Mouse (Mus musculus) embryonic facial prominence, embryonic 12.5 days (tissue): ENCODE data around the gene Arid5a. TPM values are rescaled to one million over a fixed set of nuclear protein-coding genes. Genes with fewer than 3 reads are reported as not detected.

Experiments
- ATAC-seq: fragments of 200-750 bp; cut with Nextera tagmentation; 2 replicates; pipeline ENCODE4 v1.8.0; 2017; ENCODE audit not compliant: insufficient number of reproducible peaks, insufficient read depth, low FRiP score, low TSS enrichment
- H3K27ac ChIP-seq: fragments of 300-500 bp; sonication (generic); 2 replicates; pipeline ENCODE4 v1.5.1; 2016; ENCODE audit warnings: mild to moderate bottlenecking
- H3K27me3 ChIP-seq: fragments of 300-500 bp; sonication (generic); 2 replicates; pipeline ENCODE4 v1.6.1; 2016; ENCODE audit warnings: mild to moderate bottlenecking, moderate library complexity
- H3K36me3 ChIP-seq: fragments of 300-500 bp; sonication (generic); 2 replicates; pipeline ENCODE4 v1.6.1; 2016; ENCODE audit warnings: mild to moderate bottlenecking
- H3K4me1 ChIP-seq: fragments of 300-500 bp; sonication (generic); 2 replicates; pipeline ENCODE4 v1.6.1; 2016
- H3K4me2 ChIP-seq: fragments of 300-500 bp; sonication (generic); replicated peaks from 2 replicates; pipeline ENCODE4 v1.6.1; 2016; ENCODE audit warnings: mild to moderate bottlenecking, moderate library complexity
- H3K4me3 ChIP-seq: fragments of 300-500 bp; sonication (generic); 2 replicates; pipeline ENCODE4 v1.5.1; 2016; ENCODE audit warnings: mild to moderate bottlenecking
- H3K9ac ChIP-seq: fragments of 300-500 bp; sonication (generic); 2 replicates; pipeline ENCODE4 v1.6.1; 2016; ENCODE audit warnings: mild to moderate bottlenecking, moderate library complexity
- H3K9me3 ChIP-seq: fragments of 300-500 bp; sonication (generic); 2 replicates; pipeline ENCODE4 v1.6.1; 2016; ENCODE audit warnings: mild to moderate bottlenecking, moderate library complexity
- WGBS: fragments of 180-500 bp; shearing (Covaris S2); methylation state at CpG from one replicate; pipeline ENCODE4 v1.1.7; 2016; 5-methylcytosine and 5-hydroxymethylcytosine counted together
- polyA plus RNA-seq: library from polyadenylated mRNA; unstranded; fragments of >200 nt; fragmentation: Nextera tagmentation; extraction: Ambion mirVana; gene quantifications from 2 replicates; pipeline ENCODE4 v1.2.1, GENCODE M21; 2016

Arid5a gene
- polyA plus RNA-seq, 1 experiment from 2014 or later: 5.1 TPM

DNA sequence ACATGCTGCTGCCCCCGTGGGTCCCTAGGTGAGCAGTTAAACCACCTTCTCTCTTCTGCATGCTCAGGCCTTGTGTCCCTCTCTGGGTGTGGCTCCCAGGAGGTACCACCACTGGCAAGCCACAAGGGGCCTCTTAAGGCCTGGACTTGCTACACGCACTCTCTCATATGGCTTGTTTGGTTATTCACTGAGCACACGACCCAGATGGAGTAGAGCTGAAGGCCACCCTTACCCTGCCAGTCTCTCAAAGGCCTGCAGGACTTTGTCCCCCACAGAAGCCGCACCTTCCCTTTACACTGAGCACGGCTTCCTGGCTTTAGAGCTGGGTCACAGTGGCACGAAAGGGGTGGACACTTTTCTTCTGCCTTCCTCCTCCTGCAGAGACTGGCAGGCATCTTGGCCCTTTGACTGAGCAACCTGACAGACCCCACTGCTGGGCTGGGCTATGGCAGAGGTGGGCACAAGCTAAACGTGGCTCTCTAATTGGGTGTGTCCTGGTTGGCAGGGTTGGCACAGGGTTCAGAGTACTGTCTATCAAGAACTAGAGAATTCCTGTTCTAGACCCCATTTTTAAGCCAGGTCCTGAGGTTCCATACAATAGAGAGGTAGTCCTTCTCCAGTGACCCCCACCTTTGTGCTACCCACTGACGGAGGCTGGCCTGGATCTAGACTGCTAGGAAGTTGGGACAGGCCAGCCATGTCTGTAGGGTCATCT is 35.9 kb upstream of the Arid5a start:
- no peak for ATAC-seq
- H3K27me3 ChIP-seq: peaks cover 28% of the 10 kb centered on the region
- 77% methylated on average over 8 of the region's 8 CpGs for WGBS
- H3K4me1 ChIP-seq: no peaks in the 10 kb centered on the region; the same call in 1 of the 2 replicates
- H3K9ac ChIP-seq: no peak overlapping the region
- H3K4me3 ChIP-seq: no peak overlapping the region
- no peak overlapping the region for H3K4me2 ChIP-seq
- no peaks in the 10 kb centered on the region for H3K9me3 ChIP-seq
- no peak overlapping the region for H3K27ac ChIP-seq
- H3K36me3 ChIP-seq: no peaks in the 10 kb centered on the region

DNA sequence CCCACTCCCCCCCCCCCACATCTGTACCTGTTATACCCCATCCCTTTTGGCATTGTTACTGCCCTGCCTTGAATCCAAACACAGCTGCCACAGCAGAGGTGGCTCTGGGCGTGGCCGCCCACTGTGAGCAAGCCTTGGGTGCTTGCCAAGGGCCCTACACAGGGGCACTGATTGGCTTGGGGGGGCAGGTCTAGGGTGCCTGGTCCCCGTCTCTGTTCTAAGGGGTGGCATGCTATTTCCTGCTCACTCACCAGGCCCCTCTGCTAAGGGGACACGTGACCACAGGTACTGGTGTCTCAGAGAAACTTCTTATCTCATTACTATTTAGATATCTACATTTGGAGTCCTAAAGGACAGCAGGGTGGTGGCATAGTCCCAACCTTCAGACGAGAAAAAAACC is 35.0 kb upstream of the Arid5a start:
- Histone ChIP-seq H3K4me1 (no peaks in the 10 kb centered on the region; the same call in 1 of the 2 replicates), H3K9me3 (no peaks in the 10 kb centered on the region), H3K36me3 (no peaks in the 10 kb centered on the region), H3K27ac (no peak overlapping the region), H3K4me2 (no peak overlapping the region), H3K27me3 (peaks cover 25% of the 10 kb centered on the region), H3K9ac (no peak overlapping the region), H3K4me3 (no peak overlapping the region)
- 82% methylated on average over 5 of the region's 5 CpGs for WGBS
- ATAC-seq: no peak

DNA sequence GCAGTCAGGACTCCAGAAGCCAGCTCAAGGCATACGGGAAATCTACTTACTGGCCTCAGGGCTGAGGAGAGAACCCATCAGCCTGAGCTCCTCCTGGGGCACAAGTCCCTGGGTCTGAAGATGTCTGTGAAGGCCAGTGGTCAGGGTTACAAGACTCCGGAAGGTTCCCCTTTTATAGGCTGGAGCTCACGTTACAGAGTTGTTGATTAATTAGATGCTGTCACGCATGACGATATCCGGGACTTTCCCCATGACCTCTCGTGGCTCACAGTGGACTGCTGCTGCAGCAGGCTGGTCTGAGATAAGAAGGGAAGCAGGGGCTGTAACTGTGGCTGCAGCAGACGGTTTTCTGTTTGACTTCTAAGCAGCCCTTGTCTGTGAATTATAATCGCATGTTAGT is 34.2 kb upstream of the Arid5a start:
- 28% methylated on average over 9 of the region's 9 CpGs for WGBS
- H3K4me1 ChIP-seq: no peaks in the 10 kb centered on the region; the same call in 1 of the 2 replicates
- H3K27ac ChIP-seq: no peak overlapping the region
- H3K4me2 ChIP-seq: no peak overlapping the region
- no peaks in the 10 kb centered on the region for H3K9me3 ChIP-seq
- no peak for ATAC-seq
- no peak overlapping the region for H3K9ac ChIP-seq
- no peak overlapping the region for H3K4me3 ChIP-seq
- no peaks in the 10 kb centered on the region for H3K36me3 ChIP-seq
- H3K27me3 ChIP-seq: peaks cover 24% of the 10 kb centered on the region

DNA sequence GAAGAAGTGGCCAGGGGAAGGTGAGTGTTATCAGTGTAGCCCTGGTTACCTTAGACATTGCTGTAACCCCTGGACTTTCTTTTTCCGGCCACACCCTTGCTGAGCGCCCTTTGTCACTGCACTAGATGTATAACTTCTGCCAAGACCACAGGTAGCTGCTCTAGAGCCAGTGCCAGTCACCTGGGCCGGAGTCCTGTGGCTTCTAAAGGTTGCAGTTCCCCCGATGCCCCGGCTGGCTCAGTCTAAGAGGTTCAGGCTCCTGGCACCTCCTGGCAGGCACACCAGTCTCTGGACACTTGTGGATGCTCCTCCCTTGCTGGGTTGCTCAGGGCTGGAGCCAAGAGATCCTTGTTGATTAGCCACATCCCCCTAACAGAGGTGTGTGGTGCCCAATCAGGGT is 33.1 kb upstream of the Arid5a start, which contains the start of gene Neurl3:
Gene Neurl3 (minus strand): TSS at position 225 of the 400 bp plus-strand sequence.
- Histone ChIP-seq H3K27me3 (peaks cover 15% of the 10 kb centered on the region), H3K4me3 (no peak within 1 kb of the TSS), H3K36me3 (no peaks in the 10 kb centered on the region), H3K27ac (no peak within 1 kb of the TSS), H3K4me2 (no peak within 1 kb of the TSS), H3K9ac (no peak within 1 kb of the TSS), H3K4me1 (no peaks in the 10 kb centered on the region), H3K9me3 (no peaks in the 10 kb centered on the region)
- WGBS: 87% methylated on average over 5 of the region's 5 CpGs
- no peak for ATAC-seq

DNA sequence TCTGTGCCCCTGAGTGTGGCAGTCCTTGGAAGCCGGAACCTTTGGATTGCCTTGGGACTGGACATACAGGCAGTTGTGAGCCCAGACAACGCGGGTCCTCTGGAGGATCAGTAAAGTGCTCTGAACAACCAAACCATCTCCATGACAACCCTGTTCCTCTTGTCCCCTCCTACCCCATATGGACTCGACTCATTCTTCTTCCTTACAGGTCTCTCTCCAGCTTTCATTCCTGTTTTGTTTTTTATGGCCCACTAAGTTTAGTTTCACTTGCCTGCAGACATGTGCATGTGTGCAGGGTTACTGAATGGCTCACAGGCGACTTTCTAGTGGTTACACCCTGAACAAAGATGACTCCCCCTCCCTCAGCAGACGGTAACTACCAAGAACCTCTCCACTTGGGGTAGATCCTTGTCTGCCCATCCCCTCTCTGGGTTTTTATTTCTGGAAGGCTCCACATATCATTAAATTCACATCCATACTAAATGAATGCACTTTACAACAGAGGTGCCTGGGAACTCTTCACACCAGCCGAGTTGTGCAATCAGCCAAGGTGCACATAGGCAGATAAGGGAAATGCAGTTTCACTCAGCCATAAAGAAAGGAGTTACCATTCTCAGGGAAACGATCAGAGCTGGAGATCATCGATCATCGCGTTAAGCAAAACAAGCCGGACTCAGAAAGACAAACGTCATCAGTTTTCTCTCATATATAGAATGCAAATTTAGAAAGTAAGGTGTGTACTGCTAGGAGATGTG is 31.7 kb upstream of the Arid5a start:
- Histone ChIP-seq H3K27me3 (peaks cover 5% of the 10 kb centered on the region; the same call in 1 of the 2 replicates), H3K27ac (no peak overlapping the region), H3K36me3 (no peaks in the 10 kb centered on the region), H3K9ac (no peak overlapping the region), H3K4me1 (no peaks in the 10 kb centered on the region), H3K9me3 (no peaks in the 10 kb centered on the region), H3K4me3 (no peak overlapping the region), H3K4me2 (no peak overlapping the region)
- WGBS: 80% methylated on average over 13 of the region's 13 CpGs
- ATAC-seq: no peak

DNA sequence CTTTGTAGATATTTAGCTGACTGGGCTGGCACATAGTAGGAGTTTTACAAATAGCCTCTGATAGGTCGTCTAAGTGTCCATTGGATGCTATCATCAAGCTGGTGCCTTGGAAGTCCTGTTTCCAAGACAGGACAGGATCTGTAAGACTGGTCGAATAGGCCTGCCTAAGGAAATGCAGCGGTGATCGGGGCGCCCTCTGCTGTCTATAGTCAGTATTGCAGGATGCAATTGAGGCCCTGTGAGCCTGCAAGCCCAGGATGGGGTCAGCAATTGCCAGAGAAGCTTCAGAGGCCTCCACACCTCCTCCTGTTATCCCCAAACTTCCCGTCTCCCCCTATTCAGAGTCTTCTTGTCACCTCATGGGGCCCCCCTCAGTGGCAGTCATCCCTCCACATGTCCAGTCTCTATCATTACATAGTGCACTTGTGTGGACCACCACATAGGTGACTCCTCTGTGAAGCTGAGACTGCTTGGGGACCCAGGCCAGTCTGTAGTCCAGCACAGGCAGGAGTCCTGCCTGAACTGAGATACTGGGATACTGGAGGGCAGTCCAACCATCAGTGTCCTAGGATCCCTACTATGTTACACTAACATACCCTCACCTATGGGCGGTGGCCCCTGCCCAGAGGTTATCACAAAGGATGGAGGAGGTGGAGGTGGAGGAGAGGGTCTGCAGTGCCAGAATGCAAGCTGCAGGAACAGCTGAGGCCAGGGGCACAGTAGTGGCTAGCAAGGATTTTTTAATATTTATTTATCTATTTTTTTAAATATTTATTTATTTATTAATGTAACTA is 30.1 kb upstream of the Arid5a start:
- Histone ChIP-seq H3K27ac (no peak overlapping the region), H3K4me3 (no peak overlapping the region), H3K36me3 (no peaks in the 10 kb centered on the region), H3K4me2 (no peak overlapping the region), H3K27me3 (no peaks in the 10 kb centered on the region), H3K9ac (no peak overlapping the region), H3K9me3 (no peaks in the 10 kb centered on the region), H3K4me1 (no peaks in the 10 kb centered on the region)
- ATAC-seq: no peak
- 17% methylated on average over 7 of the region's 7 CpGs for WGBS

DNA sequence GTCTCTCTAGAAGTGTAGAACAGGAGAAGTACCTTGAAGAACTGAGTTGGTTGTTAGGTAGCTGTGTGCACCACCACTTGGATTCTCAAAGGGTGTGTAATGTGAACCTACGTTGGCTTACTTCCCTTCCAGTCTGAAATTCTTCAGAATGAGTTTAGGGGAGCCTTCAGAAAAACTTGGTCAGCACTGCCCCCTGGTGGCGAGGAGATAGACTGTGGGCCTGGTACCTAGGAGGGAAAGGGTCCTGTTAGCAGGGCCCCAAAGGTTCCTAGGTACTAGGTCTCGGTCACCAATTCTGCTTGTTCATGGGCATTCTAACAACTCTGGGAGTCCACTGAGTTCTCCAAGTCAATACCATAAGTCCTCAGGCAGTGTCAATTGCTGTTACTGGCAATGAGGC is 28.3 kb upstream of the Arid5a start:
- Histone ChIP-seq H3K9me3 (no peaks in the 10 kb centered on the region), H3K4me2 (no peak overlapping the region), H3K27ac (no peak overlapping the region), H3K4me3 (no peak overlapping the region), H3K9ac (no peak overlapping the region), H3K27me3 (no peaks in the 10 kb centered on the region), H3K36me3 (no peaks in the 10 kb centered on the region), H3K4me1 (no peaks in the 10 kb centered on the region)
- WGBS: 17% methylated on average over 3 of the region's 3 CpGs
- no peak for ATAC-seq

DNA sequence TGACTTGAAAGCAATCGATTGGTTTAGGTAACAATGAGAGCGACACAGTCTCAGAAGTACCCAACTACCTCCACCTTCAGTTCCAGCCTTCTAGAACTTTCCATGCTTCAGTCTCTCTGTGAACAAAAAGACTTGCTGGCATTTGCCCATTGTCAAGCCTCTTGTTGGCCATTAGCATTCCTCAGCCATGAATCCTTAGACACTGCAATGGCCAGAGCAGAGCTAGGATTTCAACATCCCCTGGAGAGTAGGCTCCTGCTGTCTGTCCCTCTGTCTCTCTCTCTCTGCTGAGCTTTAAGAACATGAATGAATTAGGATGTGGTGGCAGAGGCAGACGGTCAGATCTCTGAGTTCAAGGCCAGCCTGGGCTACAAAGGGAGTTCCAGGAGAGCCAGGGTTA is 26.6 kb upstream of the Arid5a start:
- WGBS: 92% methylated on average over 3 of the region's 3 CpGs
- H3K27me3 ChIP-seq: no peaks in the 10 kb centered on the region

DNA sequence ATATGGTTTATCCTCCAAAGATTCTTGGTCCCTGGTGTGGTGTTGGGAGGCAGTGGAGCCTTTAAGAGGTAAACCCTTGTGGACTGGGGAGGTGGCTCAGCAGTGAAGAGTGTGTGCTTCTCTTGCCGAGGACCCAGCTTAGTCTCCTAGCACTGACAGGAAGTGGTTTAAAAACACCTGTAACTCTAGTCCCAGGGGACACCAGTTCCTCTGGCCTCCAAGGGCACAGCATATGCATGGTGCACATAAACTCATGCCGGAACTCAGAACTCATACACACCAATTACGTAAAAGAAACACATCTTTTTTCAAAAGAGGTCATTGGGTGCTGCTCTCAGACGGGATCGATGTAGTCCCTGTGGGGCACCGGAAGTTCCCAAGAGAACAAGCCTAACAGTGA is 25.7 kb upstream of the Arid5a start:
- 87% methylated on average over 6 of the region's 6 CpGs for WGBS

More for the DNA sequence above, 26.6 kb upstream of the Arid5a start:
- Histone ChIP-seq H3K4me3 (no peak overlapping the region), H3K9ac (no peak overlapping the region), H3K36me3 (no peaks in the 10 kb centered on the region), H3K4me2 (no peak overlapping the region), H3K9me3 (no peaks in the 10 kb centered on the region), H3K27ac (no peak overlapping the region), H3K4me1 (no peaks in the 10 kb centered on the region)
- no peak for ATAC-seq

DNA sequence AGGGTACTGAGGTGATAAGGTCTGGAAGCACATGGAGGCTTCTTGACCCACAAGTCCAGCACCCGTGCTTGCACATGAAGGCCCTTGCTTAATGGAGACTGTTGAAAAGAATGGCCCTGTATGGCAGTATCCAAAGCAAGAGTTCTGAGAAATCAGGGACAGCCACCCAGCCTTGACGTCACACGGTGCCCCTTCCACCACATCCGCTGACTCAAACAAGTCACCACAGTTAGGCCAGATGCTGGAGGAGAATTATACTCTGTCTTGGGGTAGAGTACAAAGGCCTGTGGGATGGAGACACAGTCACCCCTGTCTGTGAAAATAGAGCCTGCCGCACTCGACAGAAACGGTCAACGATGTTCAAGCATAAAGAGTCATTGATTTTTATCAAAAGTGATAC is 14.1 kb upstream of the Arid5a start:
- Histone ChIP-seq H3K36me3 (no peaks in the 10 kb centered on the region), H3K27me3 (peaks cover 13% of the 10 kb centered on the region), H3K4me3 (no peak overlapping the region), H3K27ac (no peak overlapping the region), H3K4me2 (no peak overlapping the region), H3K4me1 (no peaks in the 10 kb centered on the region), H3K9me3 (no peaks in the 10 kb centered on the region), H3K9ac (no peak overlapping the region)
- ATAC-seq: no peak
- WGBS: 91% methylated on average over 8 of the region's 8 CpGs

More for the DNA sequence above, 25.7 kb upstream of the Arid5a start:
- no peak overlapping the region for H3K27ac ChIP-seq
- ATAC-seq: no peak
- H3K4me2 ChIP-seq: no peak overlapping the region
- H3K9ac ChIP-seq: no peak overlapping the region
- no peaks in the 10 kb centered on the region for H3K9me3 ChIP-seq
- no peaks in the 10 kb centered on the region for H3K27me3 ChIP-seq
- no peaks in the 10 kb centered on the region for H3K4me1 ChIP-seq
- H3K4me3 ChIP-seq: no peak overlapping the region
- no peaks in the 10 kb centered on the region for H3K36me3 ChIP-seq

DNA sequence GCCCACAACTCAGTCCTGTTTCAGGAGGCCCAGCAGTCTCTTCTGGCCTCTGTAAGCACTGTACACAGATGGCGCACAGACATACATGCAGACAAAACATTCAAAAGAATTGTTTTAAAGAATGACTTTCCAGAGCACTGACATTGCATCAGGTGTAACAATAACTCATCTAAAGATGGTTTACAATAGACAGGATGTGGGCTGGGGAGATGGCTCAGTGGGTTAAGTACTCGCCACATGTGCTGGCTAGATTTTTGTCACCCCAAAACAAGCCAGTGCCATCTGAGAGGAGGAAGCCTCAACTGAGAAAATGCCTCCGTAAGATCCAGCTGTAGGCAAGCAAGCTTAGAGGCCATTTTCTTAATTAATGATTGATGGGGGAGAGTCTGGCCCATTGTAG is 13.1 kb upstream of the Arid5a start:
- Histone ChIP-seq H3K9me3 (no peaks in the 10 kb centered on the region), H3K27me3 (peaks cover 22% of the 10 kb centered on the region), H3K27ac (no peak overlapping the region), H3K4me3 (no peak overlapping the region), H3K9ac (no peak overlapping the region), H3K4me2 (no peak overlapping the region), H3K4me1 (no peaks in the 10 kb centered on the region), H3K36me3 (no peaks in the 10 kb centered on the region)
- WGBS: 81% methylated on average over 3 of the region's 3 CpGs
- ATAC-seq: no peak
